Mouse (Mus musculus) kidney, adult 8-10 months (tissue): Measurements from ENCODE around the gene Gm49486.

ENCODE experiments used
- DNase-seq, 2 experiments: peaks; one replicate each; pipeline ENCODE4 v3.0.0; 2022

The Gm49486 gene

GRCm38 (mm10) chr15:79229058-79229821, at the start of gene Gm49486, which contains the start of gene Pick1:
TSS of gene Gm49486 (plus strand) at chr15:79229391.
TSS of gene Pick1 (plus strand) at chr15:79229173.
- DNase-seq, result peak; percentile 89 to 92

GRCm38 (mm10) chr15:79185213-79185612, 44.0 kb upstream of the Gm49486 start:
- DNase-seq, result no peak

- no peak for DNase-seq
Measured at GRCm38 (mm10) chr15:79187819-79188218, 41.4 kb upstream of the Gm49486 start.

- no peak for DNase-seq
Measured at GRCm38 (mm10) chr15:79191426-79191825, 37.8 kb upstream of the Gm49486 start.

GRCm38 (mm10) chr15:79192450-79192849, 36.7 kb upstream of the Gm49486 start:
- DNase-seq, result no peak

GRCm38 (mm10) chr15:79192885-79193845, 36.0 kb upstream of the Gm49486 start:
- no peak for DNase-seq

GRCm38 (mm10) chr15:79194048-79194447, 35.1 kb upstream of the Gm49486 start:
- DNase-seq, result no peak

GRCm38 (mm10) chr15:79194946-79195345, 34.2 kb upstream of the Gm49486 start:
- DNase-seq, result no peak

- DNase-seq, result peak; percentile 12 to 28
Measured at GRCm38 (mm10) chr15:79195492-79195891, 33.7 kb upstream of the Gm49486 start.

- DNase-seq, result no peak
Measured at GRCm38 (mm10) chr15:79199390-79199976, 29.7 kb upstream of the Gm49486 start.

GRCm38 (mm10) chr15:79201491-79202150, 27.6 kb upstream of the Gm49486 start:
- DNase-seq, result no peak

- DNase-seq, result no peak
Measured at GRCm38 (mm10) chr15:79202575-79202974, 26.6 kb upstream of the Gm49486 start.

- DNase-seq, result no peak
Measured at GRCm38 (mm10) chr15:79208211-79208610, 21.0 kb upstream of the Gm49486 start.

- DNase-seq, result peak; percentile 63
Measured at GRCm38 (mm10) chr15:79208758-79209439, 20.3 kb upstream of the Gm49486 start.

GRCm38 (mm10) chr15:79210357-79210756, 18.8 kb upstream of the Gm49486 start:
- DNase-seq, result no peak

GRCm38 (mm10) chr15:79212750-79213446, 16.3 kb upstream of the Gm49486 start:
- no peak for DNase-seq

- DNase-seq, result peak in 1 of 2 experiments; percentile 17
Measured at GRCm38 (mm10) chr15:79213591-79213990, 15.6 kb upstream of the Gm49486 start.

GRCm38 (mm10) chr15:79216191-79216590, 13.0 kb upstream of the Gm49486 start:
- DNase-seq, result no peak

GRCm38 (mm10) chr15:79219572-79219971, 9.6 kb upstream of the Gm49486 start:
- no peak for DNase-seq

- no peak for DNase-seq
Measured at GRCm38 (mm10) chr15:79223641-79224040, 5.5 kb upstream of the Gm49486 start.

- peak; percentile 80 to 90 for DNase-seq
Measured at GRCm38 (mm10) chr15:79224685-79225084, 4.5 kb upstream of the Gm49486 start.
